Comparison of ENCODE assay signal across 8 mouse cellular contexts in genomic region chr6:42350021-42350967, GRCm38 (mm10). TPM values are rescaled to one million over a fixed set of nuclear protein-coding genes. Genes with fewer than 3 reads are reported as not detected.
DNase-seq lines count a peak whose midpoint lies in the region; ATAC-seq and TF ChIP-seq lines count a peak whose summit lies in the region.

No protein-coding gene starts in this region.

- peak; percentile 91 for DNase-seq in adrenal gland, postnatal 10 days
- DNase-seq in heart, embryonic 10.5 days (ENCODE audit: low spot score), result no peak
- peak; percentile 45 to 52 for DNase-seq in thymus, postnatal 10 days (ENCODE audit: low spot score in 2 of 2)

- H3K27me3 ChIP-seq in C2C12 (ENCODE audit: control insufficient read depth, insufficient read depth, insufficient read length) (no peaks in the 10 kb centered on the region), myocyte (ENCODE audit: control insufficient read depth, insufficient read depth, insufficient read length) (no peaks in the 10 kb centered on the region)
- H3K27me3 ChIP-seq in embryonic facial prominence, embryonic 12.5 days, result no peaks in the 10 kb centered on the region
- no peaks in the 10 kb centered on the region for H3K27me3 ChIP-seq in heart, embryonic 10.5 days (ENCODE audit: insufficient read depth, poor library complexity, severe bottlenecking)
- H3K27me3 ChIP-seq in kidney, embryonic 14.5 days (ENCODE audit: control insufficient read depth, insufficient read depth, low read length), result no peaks in the 10 kb centered on the region
- no peaks in the 10 kb centered on the region for H3K27me3 ChIP-seq in limb, embryonic 15.5 days

- peaks cover 36% of the 10 kb centered on the region for H3K4me1 ChIP-seq in embryonic facial prominence, embryonic 12.5 days
- H3K4me1 ChIP-seq in heart, embryonic 10.5 days, result peaks cover 51% of the 10 kb centered on the region
- H3K4me1 ChIP-seq in kidney, embryonic 14.5 days (ENCODE audit: control insufficient read depth, insufficient read depth, low read length), result peaks cover 29% of the 10 kb centered on the region
- peaks cover 58% of the 10 kb centered on the region for H3K4me1 ChIP-seq in limb, embryonic 15.5 days

- TF ChIP-seq POLR2A in myocyte (IDR thresholded peaks at IDR 0.05; ENCODE audit: insufficient read length, low read depth), result peak; percentile 98

- no peaks in the 10 kb centered on the region for H3K9me3 ChIP-seq in embryonic facial prominence, embryonic 12.5 days
- H3K9me3 ChIP-seq in heart, embryonic 10.5 days, result no peaks in the 10 kb centered on the region
- no peaks in the 10 kb centered on the region for H3K9me3 ChIP-seq in kidney, embryonic 14.5 days (ENCODE audit: control insufficient read depth, low read length)
- no peaks in the 10 kb centered on the region for H3K9me3 ChIP-seq in limb, embryonic 15.5 days

- peak overlapping the region; percentile 84 for H3K4me2 ChIP-seq in embryonic facial prominence, embryonic 12.5 days (replicated peaks)
- peak overlapping the region; percentile 73 for H3K4me2 ChIP-seq in kidney, embryonic 14.5 days (replicated peaks; ENCODE audit: low read depth, low read length)
- peak overlapping the region; percentile 84 for H3K4me2 ChIP-seq in limb, embryonic 15.5 days
- H3K4me2 ChIP-seq in myocyte (ENCODE audit: low read depth), result peak overlapping the region; percentile 89

- TF ChIP-seq CTCF in C2C12 (IDR thresholded peaks at IDR 0.05; ENCODE audit: control insufficient read depth, insufficient read depth, insufficient read length), result no peak

- peak; percentile 58 for ATAC-seq in embryonic facial prominence, embryonic 12.5 days (ENCODE audit: insufficient number of reproducible peaks, insufficient read depth, low FRiP score, low TSS enrichment)
- ATAC-seq in kidney, embryonic 14.5 days (ENCODE audit: low FRiP score, low TSS enrichment), result peak; percentile 66
- ATAC-seq in limb, embryonic 15.5 days (ENCODE audit: insufficient number of reproducible peaks, low FRiP score, low TSS enrichment, low read depth), result peak; percentile 4; the same call in 1 of the 2 replicates

- H3K4me3 ChIP-seq in C2C12 (ENCODE audit: insufficient read depth, poor library complexity, severe bottlenecking) (peak overlapping the region; percentile 96), myocyte (peak overlapping the region; percentile 98)
- H3K4me3 ChIP-seq in embryonic facial prominence, embryonic 12.5 days, result peak overlapping the region; percentile 73
- peak overlapping the region; percentile 97 for H3K4me3 ChIP-seq in heart, embryonic 10.5 days
- peak overlapping the region; percentile 85 for H3K4me3 ChIP-seq in kidney, embryonic 14.5 days (ENCODE audit: low read length)
- peak overlapping the region; percentile 82 for H3K4me3 ChIP-seq in limb, embryonic 15.5 days

- under 1% methylated on average over 50 of the region's 72 CpGs for WGBS in embryonic facial prominence, embryonic 12.5 days
- under 1% methylated on average over 68 of the region's 72 CpGs for WGBS in heart, embryonic 10.5 days
- under 1% methylated on average over 52 of the region's 72 CpGs for WGBS in kidney, embryonic 14.5 days
- under 1% methylated on average over 70 of the region's 72 CpGs for WGBS in limb, embryonic 15.5 days

- peaks cover 54% of the 10 kb centered on the region for H3K79me2 ChIP-seq in C2C12 (ENCODE audit: control insufficient read depth, insufficient read depth)
- peaks cover 53% of the 10 kb centered on the region for H3K79me2 ChIP-seq in myocyte (ENCODE audit: control insufficient read depth, insufficient read depth)

- H3K79me3 ChIP-seq in C2C12 (ENCODE audit: low read depth), result peaks cover 50% of the 10 kb centered on the region

- peak overlapping the region; percentile 97 for H3K27ac ChIP-seq in embryonic facial prominence, embryonic 12.5 days
- peak overlapping the region; percentile 96 for H3K27ac ChIP-seq in heart, embryonic 10.5 days
- H3K27ac ChIP-seq in kidney, embryonic 14.5 days (ENCODE audit: low read depth, low read length), result peak overlapping the region; percentile 97
- H3K27ac ChIP-seq in limb, embryonic 15.5 days, result peak overlapping the region; percentile 96

- H3K36me3 ChIP-seq in C2C12 (ENCODE audit: control insufficient read depth, insufficient read depth), result peaks cover 47% of the 10 kb centered on the region
- peaks cover 25% of the 10 kb centered on the region for H3K36me3 ChIP-seq in embryonic facial prominence, embryonic 12.5 days
- peaks cover 41% of the 10 kb centered on the region for H3K36me3 ChIP-seq in heart, embryonic 10.5 days
- H3K36me3 ChIP-seq in kidney, embryonic 14.5 days (ENCODE audit: control insufficient read depth, insufficient read depth, low read length), result peaks cover 33% of the 10 kb centered on the region
- peaks cover 27% of the 10 kb centered on the region for H3K36me3 ChIP-seq in limb, embryonic 15.5 days
- peaks cover 40% of the 10 kb centered on the region for H3K36me3 ChIP-seq in myocyte (ENCODE audit: control insufficient read depth, insufficient read depth)

- H3K9ac ChIP-seq in embryonic facial prominence, embryonic 12.5 days, result peak overlapping the region; percentile 86
- H3K9ac ChIP-seq in kidney, embryonic 14.5 days (ENCODE audit: low read depth, low read length), result peak overlapping the region; percentile 87
- H3K9ac ChIP-seq in limb, embryonic 15.5 days, result peak overlapping the region; percentile 83

- H3ac ChIP-seq in C2C12 (ENCODE audit: control insufficient read depth, insufficient read length, low read depth), result peak overlapping the region; percentile 98
- peak overlapping the region; percentile 97 for H3ac ChIP-seq in myocyte (ENCODE audit: control insufficient read depth, insufficient read length)

TF ChIP-seq in C2C12, 6 proteins besides CTCF, POLR2A, EP300 and RAD21 (continues in another document):
- TF ChIP-seq USF1 (IDR thresholded peaks at IDR 0.05; ENCODE audit: low read depth) (no peak), FOSL1 (IDR thresholded peaks at IDR 0.05; ENCODE audit: insufficient read depth, low read length, poor library complexity, severe bottlenecking) (no peak), MAX (IDR thresholded peaks at IDR 0.05) (no peak), MYOD1 (IDR thresholded peaks at IDR 0.05; ENCODE audit: control insufficient read depth, insufficient read length, low read depth) (no peak), CEBPB (IDR thresholded peaks at IDR 0.05; ENCODE audit: low read depth) (no peak)

TF ChIP-seq in myocyte, 11 proteins besides CTCF, POLR2A, EP300 and RAD21 (continues in another document):
- TF ChIP-seq POLR2AphosphoS2 (IDR thresholded peaks at IDR 0.05; ENCODE audit: insufficient read length, low read depth), result peak; percentile 95
- TF ChIP-seq USF1 (IDR thresholded peaks at IDR 0.05; ENCODE audit: low read depth), result no peak
- TF ChIP-seq REST (IDR thresholded peaks at IDR 0.05; ENCODE audit: insufficient read depth, insufficient read length), result peak; percentile 24
- no peak for TF ChIP-seq TCF3 (IDR thresholded peaks at IDR 0.05; ENCODE audit: insufficient read length, low read depth)

RNA-seq across cellular contexts. Expression of gene Zyx, which starts 0.9 kb away (rescaled TPM):
- polyA plus RNA-seq in C2C12 (2012; fragmentation: generic; extraction: Trizol) (694 TPM), myocyte (2012; fragmentation: generic; extraction: Trizol) (467 TPM)
- total RNA-seq in adrenal gland, postnatal 10 days (2021), result 100 to 1,000 TPM in 1 of 2 experiments, 10 to 100 TPM in 1; 73.1 to 112 TPM
- polyA plus RNA-seq in embryonic facial prominence, embryonic 12.5 days (2016; fragmentation: Nextera tagmentation; extraction: Ambion mirVana), result 102 and 107 TPM in 2 replicates
- 165 and 193 TPM in 2 replicates for polyA plus RNA-seq in heart, embryonic 10.5 days (2016; fragmentation: Nextera tagmentation; extraction: Ambion mirVana)
- polyA plus RNA-seq in kidney, embryonic 14.5 days (2014; fragmentation: Nextera tagmentation; extraction: Ambion mirVana), result 87.0 and 118 TPM in 2 replicates
- polyA plus RNA-seq in limb, embryonic 15.5 days (2015; fragmentation: Nextera tagmentation; extraction: Ambion mirVana), result 107 and 138 TPM in 2 replicates

RNA-seq across cellular contexts. Expression of gene Epha1, which starts 22.8 kb away (rescaled TPM):
- 8.4 TPM for polyA plus RNA-seq in C2C12 (2012; fragmentation: generic; extraction: Trizol)
- total RNA-seq in adrenal gland, postnatal 10 days (2021), result 1 to 10 TPM; 2.8 to 8.6 TPM
- 4.7 and 7.2 TPM in 2 replicates for polyA plus RNA-seq in embryonic facial prominence, embryonic 12.5 days (2016; fragmentation: Nextera tagmentation; extraction: Ambion mirVana)
- polyA plus RNA-seq in heart, embryonic 10.5 days (2016; fragmentation: Nextera tagmentation; extraction: Ambion mirVana), result 3.0 and 4.8 TPM in 2 replicates
- 3.1 and 3.3 TPM in 2 replicates for polyA plus RNA-seq in kidney, embryonic 14.5 days (2014; fragmentation: Nextera tagmentation; extraction: Ambion mirVana)
- polyA plus RNA-seq in limb, embryonic 15.5 days (2015; fragmentation: Nextera tagmentation; extraction: Ambion mirVana), result 25.4 and 30.1 TPM in 2 replicates
- 6.3 TPM for polyA plus RNA-seq in myocyte (2012; fragmentation: generic; extraction: Trizol)

RNA-seq across cellular contexts. Expression of gene Fam131b, which starts 25.9 kb away (rescaled TPM):
- polyA plus RNA-seq in C2C12 (2012; fragmentation: generic; extraction: Trizol) (15.6 TPM), myocyte (2012; fragmentation: generic; extraction: Trizol) (4.2 TPM)
- total RNA-seq in adrenal gland, postnatal 10 days (2021), result 1 to 10 TPM in 1 of 2 experiments, under 1 TPM in 1; 0.81 to 1.2 TPM
- polyA plus RNA-seq in embryonic facial prominence, embryonic 12.5 days (2016; fragmentation: Nextera tagmentation; extraction: Ambion mirVana), result 1.2 and 1.4 TPM in 2 replicates
- 0.21 and 0.30 TPM in 2 replicates for polyA plus RNA-seq in heart, embryonic 10.5 days (2016; fragmentation: Nextera tagmentation; extraction: Ambion mirVana)
- polyA plus RNA-seq in kidney, embryonic 14.5 days (2014; fragmentation: Nextera tagmentation; extraction: Ambion mirVana), result 0.05 and 0.11 TPM in 2 replicates
- polyA plus RNA-seq in limb, embryonic 15.5 days (2015; fragmentation: Nextera tagmentation; extraction: Ambion mirVana), result 0.15 and 0.19 TPM in 2 replicates

RNA-seq across cellular contexts. Expression of gene Tas2r143, which starts 49.7 kb away (rescaled TPM):
- polyA plus RNA-seq in C2C12 (2012; fragmentation: generic; extraction: Trizol), result not detected
- total RNA-seq in adrenal gland, postnatal 10 days (2021), result 1 to 10 TPM; 1.0 to 1.9 TPM
- polyA plus RNA-seq in embryonic facial prominence, embryonic 12.5 days (2016; fragmentation: Nextera tagmentation; extraction: Ambion mirVana), result not detected in 2 replicates
- not detected in 2 replicates for polyA plus RNA-seq in heart, embryonic 10.5 days (2016; fragmentation: Nextera tagmentation; extraction: Ambion mirVana)
- polyA plus RNA-seq in kidney, embryonic 14.5 days (2014; fragmentation: Nextera tagmentation; extraction: Ambion mirVana), result not detected in 2 replicates
- not detected in 2 replicates for polyA plus RNA-seq in limb, embryonic 15.5 days (2015; fragmentation: Nextera tagmentation; extraction: Ambion mirVana)
- not detected for polyA plus RNA-seq in myocyte (2012; fragmentation: generic; extraction: Trizol)

RNA-seq across cellular contexts. Expression of gene Tas2r135, which starts 54.9 kb away (rescaled TPM):
- polyA plus RNA-seq in C2C12 (2012; fragmentation: generic; extraction: Trizol) (not detected), myocyte (2012; fragmentation: generic; extraction: Trizol) (not detected)
- total RNA-seq in adrenal gland, postnatal 10 days (2021), result 1 to 10 TPM in 1 of 2 experiments, under 1 TPM in 1; 0.99 to 2.0 TPM
- not detected in 2 replicates for polyA plus RNA-seq in embryonic facial prominence, embryonic 12.5 days (2016; fragmentation: Nextera tagmentation; extraction: Ambion mirVana)
- not detected in 2 replicates for polyA plus RNA-seq in heart, embryonic 10.5 days (2016; fragmentation: Nextera tagmentation; extraction: Ambion mirVana)
- not detected in 2 replicates for polyA plus RNA-seq in kidney, embryonic 14.5 days (2014; fragmentation: Nextera tagmentation; extraction: Ambion mirVana)
- polyA plus RNA-seq in limb, embryonic 15.5 days (2015; fragmentation: Nextera tagmentation; extraction: Ambion mirVana), result not detected in 2 replicates

Comparison
In these comparisons a context has a peak if more than half of its experiments do, and no peak if none do; other contexts are left out.
1. ATAC-seq: peak in every context shown above with its lines; median percentile 66 in kidney, embryonic 14.5 days; 58 in embryonic facial prominence, embryonic 12.5 days; 4 in limb, embryonic 15.5 days.